Mouse (Mus musculus): ENCODE results near the gene Camsap3. TPM values are rescaled to one million over a fixed set of nuclear protein-coding genes. Genes with fewer than 3 reads are reported as not detected.

Camsap3 gene
- polyA plus RNA-seq, 2 experiments, result 6.6 to 13.7 TPM

- no peak for DNase-seq (ENCODE audit: low spot score)
Observed at GRCm38 (mm10) chr8:3626971-3627370, 39.9 kb downstream of the Camsap3 start.

GRCm38 (mm10) chr8:3628014-3628413 is 40.9 kb downstream of the Camsap3 start:
- ATAC-seq (ENCODE audit: low FRiP score, low read depth) (peak; percentile 50; the same call in 1 of the 2 replicates), DNase-seq (ENCODE audit: low spot score) (peak; percentile 10)
- H3K36me3 ChIP-seq (ENCODE audit: control insufficient read depth, insufficient read depth, low read length), result no peaks in the 10 kb centered on the region
- 25% methylated on average over 5 of the region's 5 CpGs for WGBS
- H3K27me3 ChIP-seq (ENCODE audit: control insufficient read depth, insufficient read depth, low read length), result 0 out of 2 replicates have a peak, but pooled peaks cover 6% of the 10 kb centered on the region
- H3K4me2 ChIP-seq (replicated peaks; ENCODE audit: low read depth, low read length, severe bottlenecking), result no peak overlapping the region
- no peak for TF ChIP-seq POLR2A (IDR thresholded peaks at IDR 0.05; ENCODE audit: borderline replicate concordance, extremely low read depth, insufficient read depth, insufficient read length)
- H3K9me3 ChIP-seq (ENCODE audit: control insufficient read depth, low read length), result no peaks in the 10 kb centered on the region
- H3K9ac ChIP-seq (ENCODE audit: low read depth, low read length, severe bottlenecking), result no peak overlapping the region
- H3K4me3 ChIP-seq (replicated peaks; ENCODE audit: low read length), result no peak overlapping the region
- no peak overlapping the region for H3K27ac ChIP-seq (replicated peaks; ENCODE audit: low read depth, low read length)
- no peaks in the 10 kb centered on the region for H3K4me1 ChIP-seq (ENCODE audit: control insufficient read depth, insufficient read depth, low read length)

More at GRCm38 (mm10) chr8:3626971-3627370, 39.9 kb downstream of the Camsap3 start:
- Histone ChIP-seq H3K27ac (replicated peaks; ENCODE audit: low read depth, low read length) (no peak overlapping the region), H3K9ac (ENCODE audit: low read depth, low read length, severe bottlenecking) (no peak overlapping the region), H3K36me3 (ENCODE audit: control insufficient read depth, insufficient read depth, low read length) (no peaks in the 10 kb centered on the region), H3K9me3 (ENCODE audit: control insufficient read depth, low read length) (no peaks in the 10 kb centered on the region), H3K4me1 (ENCODE audit: control insufficient read depth, insufficient read depth, low read length) (no peaks in the 10 kb centered on the region), H3K4me3 (replicated peaks; ENCODE audit: low read length) (no peak overlapping the region), H3K27me3 (ENCODE audit: control insufficient read depth, insufficient read depth, low read length) (0 out of 2 replicates have a peak, but pooled peaks cover 6% of the 10 kb centered on the region), H3K4me2 (replicated peaks; ENCODE audit: low read depth, low read length, severe bottlenecking) (no peak overlapping the region)
- WGBS, result 61% methylated on average over 5 of the region's 5 CpGs
- TF ChIP-seq POLR2A (IDR thresholded peaks at IDR 0.05; ENCODE audit: borderline replicate concordance, extremely low read depth, insufficient read depth, insufficient read length), result no peak
- no peak for ATAC-seq (ENCODE audit: low FRiP score, low read depth)

- Histone ChIP-seq H3K9ac (ENCODE audit: low read depth, low read length, severe bottlenecking) (peak within 1 kb of the TSS; percentile 58), H3K4me1 (ENCODE audit: control insufficient read depth, insufficient read depth, low read length) (no peaks in the 10 kb centered on the region), H3K36me3 (ENCODE audit: control insufficient read depth, insufficient read depth, low read length) (no peaks in the 10 kb centered on the region), H3K4me3 (replicated peaks; ENCODE audit: low read length) (peak within 1 kb of the TSS; percentile 46), H3K27me3 (ENCODE audit: control insufficient read depth, insufficient read depth, low read length) (0 out of 2 replicates have a peak, but pooled peaks cover 6% of the 10 kb centered on the region), H3K9me3 (ENCODE audit: control insufficient read depth, low read length) (no peaks in the 10 kb centered on the region), H3K4me2 (replicated peaks; ENCODE audit: low read depth, low read length, severe bottlenecking) (peak within 1 kb of the TSS; percentile 72), H3K27ac (replicated peaks; ENCODE audit: low read depth, low read length) (no peak within 1 kb of the TSS)
- TF ChIP-seq POLR2A (IDR thresholded peaks at IDR 0.05; ENCODE audit: borderline replicate concordance, extremely low read depth, insufficient read depth, insufficient read length), result no peak
- DNase-seq (ENCODE audit: low spot score) (peak; percentile 44), ATAC-seq (ENCODE audit: low FRiP score, low read depth) (peak; percentile 67)
- 8% methylated on average over 47 of the region's 47 CpGs for WGBS
Observed at GRCm38 (mm10) chr8:3630647-3631477, 43.8 kb downstream of the Camsap3 start, which contains the start of gene Stxbp2. Gene Stxbp2 (plus strand): TSS chr8:3630955.

- Histone ChIP-seq H3K36me3 (ENCODE audit: control insufficient read depth, insufficient read depth, low read length) (no peaks in the 10 kb centered on the region), H3K27ac (replicated peaks; ENCODE audit: low read depth, low read length) (no peak overlapping the region), H3K27me3 (ENCODE audit: control insufficient read depth, insufficient read depth, low read length) (0 out of 2 replicates have a peak, but pooled peaks cover 6% of the 10 kb centered on the region), H3K9me3 (ENCODE audit: control insufficient read depth, low read length) (no peaks in the 10 kb centered on the region), H3K4me3 (replicated peaks; ENCODE audit: low read length) (peak overlapping the region; percentile 46), H3K4me2 (replicated peaks; ENCODE audit: low read depth, low read length, severe bottlenecking) (peak overlapping the region; percentile 72), H3K4me1 (ENCODE audit: control insufficient read depth, insufficient read depth, low read length) (no peaks in the 10 kb centered on the region), H3K9ac (ENCODE audit: low read depth, low read length, severe bottlenecking) (peak overlapping the region; percentile 58)
- ATAC-seq (ENCODE audit: low FRiP score, low read depth) (no peak), DNase-seq (ENCODE audit: low spot score) (no peak)
- no peak for TF ChIP-seq POLR2A (IDR thresholded peaks at IDR 0.05; ENCODE audit: borderline replicate concordance, extremely low read depth, insufficient read depth, insufficient read length)
- WGBS, result 26% methylated on average over 8 of the region's 8 CpGs
Observed at GRCm38 (mm10) chr8:3631478-3631875, 44.4 kb downstream of the Camsap3 start.

GRCm38 (mm10) chr8:3645804-3646203 is 58.7 kb downstream of the Camsap3 start:
- Histone ChIP-seq H3K36me3 (ENCODE audit: control insufficient read depth, insufficient read depth, low read length) (no peaks in the 10 kb centered on the region), H3K4me3 (replicated peaks; ENCODE audit: low read length) (no peak overlapping the region), H3K27me3 (ENCODE audit: control insufficient read depth, insufficient read depth, low read length) (no peaks in the 10 kb centered on the region), H3K9ac (ENCODE audit: low read depth, low read length, severe bottlenecking) (no peak overlapping the region), H3K9me3 (ENCODE audit: control insufficient read depth, low read length) (no peaks in the 10 kb centered on the region), H3K4me1 (ENCODE audit: control insufficient read depth, insufficient read depth, low read length) (no peaks in the 10 kb centered on the region), H3K27ac (replicated peaks; ENCODE audit: low read depth, low read length) (no peak overlapping the region), H3K4me2 (replicated peaks; ENCODE audit: low read depth, low read length, severe bottlenecking) (no peak overlapping the region)
- DNase-seq (ENCODE audit: low spot score) (peak; percentile 33), ATAC-seq (ENCODE audit: low FRiP score, low read depth) (no peak)
- TF ChIP-seq POLR2A (IDR thresholded peaks at IDR 0.05; ENCODE audit: borderline replicate concordance, extremely low read depth, insufficient read depth, insufficient read length), result no peak
- WGBS, result 23% methylated on average over 5 of the region's 5 CpGs

Measured in limb, embryonic 14.5 days (tissue).